Mouse (Mus musculus) liver, embryonic 15.5 days (tissue): Measurements from ENCODE around the gene Kcne4. TPM values are rescaled to one million over a fixed set of nuclear protein-coding genes. Genes with fewer than 3 reads are reported as not detected.

Experiments used
- ATAC-seq: fragments of 200-750 bp; cut with Nextera tagmentation; 2 replicates; pipeline ENCODE4 v1.8.0; 2017; ENCODE audit warnings: moderate number of reproducible peaks, mild to moderate bottlenecking, moderate library complexity; ENCODE audit not compliant: insufficient read depth
- H3K27ac ChIP-seq: fragments of 300-500 bp; sonication (generic); replicated peaks from 2 replicates; pipeline ENCODE4 v1.5.1; 2015; ENCODE audit warnings: mild to moderate bottlenecking, inconsistent platforms
- H3K27me3 ChIP-seq: fragments of 300-500 bp; sonication (generic); 2 replicates; pipeline ENCODE4 v1.6.1; 2015; ENCODE audit warnings: mild to moderate bottlenecking, inconsistent platforms
- H3K36me3 ChIP-seq: fragments of 300-500 bp; sonication (generic); replicated peaks from 2 replicates; pipeline ENCODE4 v1.6.1; 2015; ENCODE audit warnings: moderate library complexity, mild to moderate bottlenecking, inconsistent platforms
- H3K4me1 ChIP-seq: fragments of 300-500 bp; sonication (generic); replicated peaks from 2 replicates; pipeline ENCODE4 v1.6.1; 2015; ENCODE audit warnings: inconsistent platforms
- H3K4me2 ChIP-seq: fragments of 300-500 bp; sonication (generic); 2 replicates; pipeline ENCODE4 v1.6.1; 2015; ENCODE audit warnings: moderate library complexity, mild to moderate bottlenecking, inconsistent platforms
- H3K4me3 ChIP-seq: fragments of 300-500 bp; sonication (generic); replicated peaks from 2 replicates; pipeline ENCODE4 v1.5.1; 2015; ENCODE audit warnings: mild to moderate bottlenecking, inconsistent platforms
- H3K9ac ChIP-seq: fragments of 300-500 bp; sonication (generic); 2 replicates; pipeline ENCODE4 v1.6.1; 2015; ENCODE audit warnings: moderate library complexity, mild to moderate bottlenecking, inconsistent platforms
- H3K9me3 ChIP-seq: fragments of 300-500 bp; sonication (generic); replicated peaks from 2 replicates; pipeline ENCODE4 v1.6.1; 2016; ENCODE audit warnings: inconsistent platforms
- WGBS: fragments of 180-500 bp; shearing (Covaris S2); methylation state at CpG from one replicate; pipeline ENCODE4 v1.1.7; 2015; ENCODE audit warnings: mixed read lengths; ENCODE audit not compliant: insufficient replicate concordance; 5-methylcytosine and 5-hydroxymethylcytosine counted together
- polyA plus RNA-seq: library from polyadenylated mRNA; unstranded; fragments of >200 nt; fragmentation: Nextera tagmentation; extraction: Ambion mirVana; gene quantifications from 2 replicates; pipeline ENCODE4 v1.2.1, GENCODE M21; 2015

Gene Kcne4
- polyA plus RNA-seq, 1 experiment from 2014 or later: 0.30 TPM

DNA sequence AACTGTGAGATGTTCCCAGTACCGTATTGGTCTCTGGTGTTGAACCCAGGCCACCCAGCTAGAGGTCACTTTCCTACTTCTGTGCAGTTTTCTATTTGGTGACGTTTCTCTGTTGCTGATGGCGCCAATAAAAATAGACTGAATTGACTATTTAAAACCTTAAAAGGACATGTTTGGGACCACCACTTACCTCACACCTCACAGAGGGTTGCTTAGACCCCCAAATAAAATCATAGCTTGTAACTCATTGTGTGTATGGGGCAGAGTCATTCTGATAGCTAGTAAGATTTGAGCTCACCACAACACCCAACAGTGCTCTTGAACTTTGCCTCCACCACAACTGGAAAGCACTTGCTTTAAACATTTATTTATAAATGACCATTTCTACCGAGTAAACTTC is 43.0 kb downstream of the Kcne4 start:
- no peaks in the 10 kb centered on the region for H3K9me3 ChIP-seq

DNA sequence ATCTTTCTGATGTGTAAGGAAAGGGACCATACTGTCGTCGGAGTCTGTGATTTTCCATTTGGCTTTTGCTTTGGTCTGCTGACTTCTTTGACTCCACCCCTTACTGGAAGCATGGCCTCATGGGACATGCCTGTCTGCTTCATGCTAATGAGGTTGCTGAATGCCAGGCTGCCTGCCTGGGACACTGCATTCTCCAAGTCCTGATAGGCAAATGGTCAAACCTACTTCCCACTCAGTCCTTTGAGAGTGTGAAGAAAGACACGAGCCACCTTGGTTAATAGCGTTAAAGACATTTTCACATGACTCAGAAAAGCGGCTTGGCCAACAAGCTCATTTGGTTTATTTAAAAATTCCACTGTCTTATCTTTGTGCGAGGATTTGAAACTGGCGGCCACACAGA is 43.5 kb downstream of the Kcne4 start:
- H3K9me3 ChIP-seq: no peaks in the 10 kb centered on the region
- no peak overlapping the region for H3K4me2 ChIP-seq
- H3K4me1 ChIP-seq: no peaks in the 10 kb centered on the region
- H3K27ac ChIP-seq: no peak overlapping the region
- H3K9ac ChIP-seq: no peak overlapping the region
- H3K36me3 ChIP-seq: no peaks in the 10 kb centered on the region
- WGBS: 63% methylated on average over 7 of the region's 7 CpGs
- no peak overlapping the region for H3K4me3 ChIP-seq
- no peaks in the 10 kb centered on the region for H3K27me3 ChIP-seq
- ATAC-seq: no peak

More for the DNA sequence above, 43.0 kb downstream of the Kcne4 start:
- H3K4me1 ChIP-seq: no peaks in the 10 kb centered on the region
- ATAC-seq: no peak
- H3K4me3 ChIP-seq: no peak overlapping the region
- H3K9ac ChIP-seq: no peak overlapping the region
- no peak overlapping the region for H3K4me2 ChIP-seq
- H3K27me3 ChIP-seq: no peaks in the 10 kb centered on the region
- H3K27ac ChIP-seq: no peak overlapping the region
- WGBS: 62% methylated on average over 4 of the region's 4 CpGs
- H3K36me3 ChIP-seq: no peaks in the 10 kb centered on the region

DNA sequence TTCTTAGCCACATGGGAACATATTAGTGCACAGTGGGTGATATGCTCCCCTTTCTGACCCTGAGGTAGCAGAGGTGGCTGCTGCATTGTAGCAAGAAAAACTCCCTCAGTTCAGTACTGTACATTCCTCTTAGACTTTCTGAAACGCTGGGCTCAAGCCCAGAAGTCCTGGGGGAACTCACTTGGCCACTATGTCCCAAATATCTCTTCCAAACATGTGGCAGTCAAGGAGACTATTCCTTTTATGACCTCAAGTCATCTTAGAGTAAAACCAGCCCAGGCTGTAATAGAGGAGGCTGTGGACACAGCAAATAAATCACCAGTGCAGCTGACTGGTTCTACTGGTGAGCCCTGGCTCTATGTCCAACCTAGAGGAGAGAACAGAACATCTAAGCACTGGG is 45.7 kb downstream of the Kcne4 start:
- 33% methylated on average over 1 of the region's 1 CpGs for WGBS
- Histone ChIP-seq H3K36me3 (no peaks in the 10 kb centered on the region), H3K27ac (no peak overlapping the region), H3K4me3 (no peak overlapping the region), H3K9ac (no peak overlapping the region), H3K4me2 (no peak overlapping the region), H3K9me3 (no peaks in the 10 kb centered on the region), H3K27me3 (no peaks in the 10 kb centered on the region), H3K4me1 (no peaks in the 10 kb centered on the region)
- no peak for ATAC-seq

DNA sequence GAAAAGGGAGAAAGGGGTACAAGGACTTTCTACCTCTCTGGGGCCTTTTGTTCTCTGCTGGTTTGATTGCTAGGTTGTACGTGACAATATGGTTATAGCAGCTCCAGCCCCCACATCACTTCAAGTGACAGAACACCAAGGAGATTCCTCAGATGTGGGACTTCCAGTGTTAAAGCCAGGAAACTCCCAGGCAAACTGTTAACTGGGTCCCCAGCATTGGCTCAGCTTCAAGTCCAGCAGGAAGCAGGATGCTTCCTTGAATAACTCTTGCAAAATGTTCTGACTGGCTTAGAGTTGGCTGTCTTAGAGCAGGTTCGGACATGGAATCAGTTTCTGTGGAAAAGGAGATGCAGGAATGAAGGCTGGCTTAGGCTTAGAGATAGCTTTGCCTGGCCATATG is 47.3 kb downstream of the Kcne4 start:
- H3K36me3 ChIP-seq: no peaks in the 10 kb centered on the region
- no peaks in the 10 kb centered on the region for H3K4me1 ChIP-seq
- no peak overlapping the region for H3K4me2 ChIP-seq
- no peak for ATAC-seq
- no peaks in the 10 kb centered on the region for H3K27me3 ChIP-seq
- no peak overlapping the region for H3K9ac ChIP-seq
- H3K9me3 ChIP-seq: no peaks in the 10 kb centered on the region
- WGBS: 38% methylated on average over 2 of the region's 2 CpGs
- no peak overlapping the region for H3K4me3 ChIP-seq
- H3K27ac ChIP-seq: no peak overlapping the region

GRCm38 (mm10) chr1:78864351-78864750 is 47.8 kb downstream of the Kcne4 start:
- H3K9me3 ChIP-seq: no peaks in the 10 kb centered on the region
- H3K27me3 ChIP-seq: no peaks in the 10 kb centered on the region
- no peak for ATAC-seq
- no peak overlapping the region for H3K9ac ChIP-seq
- H3K4me1 ChIP-seq: no peaks in the 10 kb centered on the region
- no peak overlapping the region for H3K27ac ChIP-seq
- whole genome bisulfite sequencing: 45% methylated on average over 6 of the region's 6 CpGs
- H3K4me3 ChIP-seq: no peak overlapping the region
- no peak overlapping the region for H3K4me2 ChIP-seq
- no peaks in the 10 kb centered on the region for H3K36me3 ChIP-seq

- no peaks in the 10 kb centered on the region for H3K4me1 ChIP-seq
- no peaks in the 10 kb centered on the region for H3K27me3 ChIP-seq
- no peak overlapping the region for H3K27ac ChIP-seq
- 56% methylated on average over 4 of the region's 4 CpGs for WGBS
- no peaks in the 10 kb centered on the region for H3K36me3 ChIP-seq
- no peak overlapping the region for H3K4me2 ChIP-seq
- H3K9ac ChIP-seq: no peak overlapping the region
- no peak for ATAC-seq
- no peaks in the 10 kb centered on the region for H3K9me3 ChIP-seq
- H3K4me3 ChIP-seq: no peak overlapping the region
Measured at GRCm38 (mm10) chr1:78864799-78865346, 48.3 kb downstream of the Kcne4 start.

GRCm38 (mm10) chr1:78865991-78866390 is 49.4 kb downstream of the Kcne4 start:
- no peak overlapping the region for H3K27ac ChIP-seq
- H3K9ac ChIP-seq: no peak overlapping the region
- H3K4me3 ChIP-seq: no peak overlapping the region
- no peaks in the 10 kb centered on the region for H3K36me3 ChIP-seq
- no peak for ATAC-seq
- no peaks in the 10 kb centered on the region for H3K27me3 ChIP-seq
- no peak overlapping the region for H3K4me2 ChIP-seq
- H3K4me1 ChIP-seq: no peaks in the 10 kb centered on the region
- no peaks in the 10 kb centered on the region for H3K9me3 ChIP-seq
- WGBS: 60% methylated on average over 5 of the region's 5 CpGs

DNA sequence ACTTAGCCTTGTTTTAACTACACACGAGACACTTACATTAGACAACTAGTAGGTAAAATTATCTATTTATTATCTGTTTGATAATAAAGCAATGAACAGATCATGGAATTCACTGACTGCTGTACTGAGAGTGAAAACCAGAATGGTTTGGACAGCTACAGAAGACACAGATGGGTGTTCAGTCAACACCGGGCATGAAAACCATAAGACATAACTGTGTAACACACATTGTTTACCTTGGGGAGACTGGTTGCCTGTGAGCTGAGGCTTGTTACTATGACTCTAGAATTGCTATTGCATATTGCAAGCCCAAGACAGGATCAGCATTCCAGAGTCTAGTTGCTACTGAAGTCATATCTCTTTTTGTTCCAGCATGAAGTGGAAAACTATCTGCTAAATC is 49.9 kb downstream of the Kcne4 start:
- Histone ChIP-seq H3K4me2 (no peak overlapping the region), H3K4me3 (no peak overlapping the region), H3K36me3 (no peaks in the 10 kb centered on the region), H3K9ac (no peak overlapping the region), H3K27ac (no peak overlapping the region), H3K27me3 (no peaks in the 10 kb centered on the region), H3K4me1 (no peaks in the 10 kb centered on the region), H3K9me3 (no peaks in the 10 kb centered on the region)
- 68% methylated on average over 2 of the region's 2 CpGs for WGBS
- no peak for ATAC-seq

Other genes with a start within 250 kb of the Kcne4 start
- 19.9 and 21.1 TPM in 2 replicates for gene Acsl3, start 158.9 kb upstream of the Kcne4 start, polyA plus RNA-seq
- gene Utp14b, start 158.7 kb upstream of the Kcne4 start, polyA plus RNA-seq: 0.77 and 0.99 TPM in 2 replicates